Mouse (Mus musculus): ENCODE measurements at regions not wholly inside any gene's neighbourhood (a gene's known extent, or its start where the extent isn't known, plus 50 kb on each side); places are given as distances from the start of the nearest gene placed in this dataset.

DNA sequence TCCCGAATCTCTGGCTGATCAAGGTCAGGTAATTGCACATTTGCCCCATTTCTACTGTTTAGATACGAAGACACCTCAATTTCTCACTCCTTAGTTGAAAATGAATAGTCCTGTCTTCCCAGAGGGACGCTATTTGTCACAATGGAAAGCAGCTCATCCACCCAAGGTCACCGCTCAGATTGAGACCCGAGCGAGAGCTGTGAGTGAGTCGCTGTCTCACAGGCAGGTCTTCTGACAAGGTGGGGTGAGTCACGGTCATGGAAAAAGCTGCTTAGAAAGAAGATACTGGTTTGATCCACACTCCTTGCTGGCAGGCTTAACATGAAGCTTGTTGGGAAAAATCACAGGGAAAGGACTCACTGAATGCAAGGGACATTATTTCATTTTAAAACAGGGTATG is 171.9 kb upstream of the Tgfbr2 start:
- ATAC-seq (replicated peaks; ENCODE audit: low FRiP score, low read depth), result no peak
- Histone ChIP-seq H3K4me1 (replicated peaks; ENCODE audit: insufficient read depth, low read length) (no peaks in the 10 kb centered on the region), H3K27ac (no peak overlapping the region), H3K27me3 (ENCODE audit: insufficient read depth, low read length) (no peaks in the 10 kb centered on the region), H3K9me3 (replicated peaks; ENCODE audit: low read length) (no peaks in the 10 kb centered on the region), H3K4me3 (replicated peaks; ENCODE audit: low read depth, low read length) (no peak overlapping the region), H3K36me3 (ENCODE audit: insufficient read depth, low read length) (no peaks in the 10 kb centered on the region), H3K4me2 (ENCODE audit: low read length) (no peak overlapping the region), H3K9ac (ENCODE audit: low read depth, low read length) (no peak overlapping the region)
- DNase-seq (ENCODE audit: low spot score), result no peak
- TF ChIP-seq CTCF (IDR thresholded peaks at IDR 0.05; ENCODE audit: low read depth), result no peak
- 90% methylated on average over 8 of the region's 8 CpGs for WGBS

DNA sequence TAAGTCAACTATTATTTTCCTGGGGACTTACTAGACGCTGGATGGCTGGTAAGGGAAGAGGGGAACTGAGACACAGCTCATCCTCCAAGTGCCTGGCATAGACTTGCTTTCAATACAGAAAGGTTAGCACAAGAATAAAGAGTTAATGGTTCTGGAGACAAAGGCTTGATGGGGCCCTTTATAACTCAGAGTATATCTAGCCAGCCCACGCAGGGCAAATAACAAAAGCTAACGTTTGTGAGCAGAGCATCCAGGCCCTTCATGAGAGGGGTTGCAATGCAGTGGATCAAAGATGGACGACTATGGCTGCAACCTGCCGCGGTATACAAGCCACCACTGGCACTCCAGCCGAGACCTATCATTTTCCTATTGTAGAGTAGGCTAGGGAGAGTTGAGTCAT is 171.3 kb upstream of the Tgfbr2 start:
- Histone ChIP-seq H3K4me2 (ENCODE audit: low read length) (no peak overlapping the region), H3K27ac (no peak overlapping the region), H3K9me3 (replicated peaks; ENCODE audit: low read length) (no peaks in the 10 kb centered on the region), H3K4me1 (replicated peaks; ENCODE audit: insufficient read depth, low read length) (no peaks in the 10 kb centered on the region), H3K4me3 (replicated peaks; ENCODE audit: low read depth, low read length) (no peak overlapping the region), H3K36me3 (ENCODE audit: insufficient read depth, low read length) (no peaks in the 10 kb centered on the region), H3K9ac (ENCODE audit: low read depth, low read length) (no peak overlapping the region), H3K27me3 (ENCODE audit: insufficient read depth, low read length) (no peaks in the 10 kb centered on the region)
- no peak for TF ChIP-seq CTCF (IDR thresholded peaks at IDR 0.05; ENCODE audit: low read depth)
- ATAC-seq (replicated peaks; ENCODE audit: low FRiP score, low read depth) (no peak), DNase-seq (ENCODE audit: low spot score) (no peak)
- 88% methylated on average over 7 of the region's 7 CpGs for WGBS

DNA sequence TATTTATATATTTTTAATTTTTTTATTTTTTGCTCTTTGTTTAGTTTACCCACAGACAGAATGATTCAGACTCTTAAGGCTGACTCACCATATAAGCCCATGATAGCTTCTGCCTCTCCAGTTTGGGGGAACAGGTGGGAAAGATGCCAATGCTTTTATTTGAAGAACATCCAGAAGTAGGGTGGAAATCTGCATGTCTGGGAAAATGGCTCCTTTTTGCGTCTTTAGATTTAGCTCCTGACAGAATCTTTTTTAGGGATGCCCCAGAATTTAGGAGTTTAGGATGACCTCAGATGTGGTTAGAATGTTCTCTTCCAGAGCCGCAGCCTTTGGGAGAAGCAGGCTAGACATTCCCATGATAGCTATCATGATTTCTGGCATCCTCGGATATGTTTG is 167.9 kb upstream of the Tgfbr2 start:
- no peak for TF ChIP-seq CTCF (IDR thresholded peaks at IDR 0.05; ENCODE audit: low read depth)
- 76% methylated on average over 3 of the region's 3 CpGs for WGBS
- Histone ChIP-seq H3K4me3 (replicated peaks; ENCODE audit: low read depth, low read length) (no peak overlapping the region), H3K36me3 (ENCODE audit: insufficient read depth, low read length) (no peaks in the 10 kb centered on the region), H3K4me1 (replicated peaks; ENCODE audit: insufficient read depth, low read length) (no peaks in the 10 kb centered on the region), H3K9me3 (replicated peaks; ENCODE audit: low read length) (no peaks in the 10 kb centered on the region), H3K9ac (ENCODE audit: low read depth, low read length) (no peak overlapping the region), H3K27ac (no peak overlapping the region), H3K27me3 (ENCODE audit: insufficient read depth, low read length) (no peaks in the 10 kb centered on the region), H3K4me2 (ENCODE audit: low read length) (no peak overlapping the region)
- ATAC-seq (replicated peaks; ENCODE audit: low FRiP score, low read depth) (no peak), DNase-seq (ENCODE audit: low spot score) (no peak)

DNA sequence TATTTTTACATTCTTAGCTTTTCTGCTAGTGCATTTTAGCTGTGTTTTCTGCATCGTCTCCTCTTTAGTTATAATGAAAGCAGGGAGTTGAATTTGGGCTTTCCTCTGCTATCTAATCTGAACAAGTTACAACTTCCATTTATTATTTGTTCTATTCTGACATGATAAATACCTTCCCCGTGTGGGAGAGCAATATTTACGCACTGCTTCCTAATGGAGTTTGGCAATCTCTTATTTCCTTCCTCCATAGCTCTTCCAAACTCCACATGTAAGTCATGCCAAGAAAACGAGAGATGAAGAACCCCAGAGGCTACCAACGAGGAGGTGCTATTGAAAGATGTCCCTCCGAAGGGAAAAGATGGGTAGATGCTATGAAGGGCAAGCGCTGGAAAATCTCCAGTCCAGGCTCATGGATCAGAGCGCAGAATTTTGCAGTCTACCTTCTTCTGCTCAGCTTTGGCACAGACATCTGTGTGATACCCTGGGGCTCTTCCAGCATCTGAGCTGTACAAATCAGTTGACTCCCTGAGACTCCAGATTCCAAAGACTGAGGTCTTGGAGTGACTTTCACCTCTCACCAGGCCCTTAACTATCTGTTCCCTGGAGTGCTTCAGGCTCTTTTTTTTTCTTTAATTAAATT is 167.4 kb upstream of the Tgfbr2 start:
- 49% methylated on average over 8 of the region's 8 CpGs for WGBS
- Histone ChIP-seq H3K27ac (no peak overlapping the region), H3K4me1 (replicated peaks; ENCODE audit: insufficient read depth, low read length) (no peaks in the 10 kb centered on the region), H3K9ac (ENCODE audit: low read depth, low read length) (no peak overlapping the region), H3K36me3 (ENCODE audit: insufficient read depth, low read length) (no peaks in the 10 kb centered on the region), H3K9me3 (replicated peaks; ENCODE audit: low read length) (no peaks in the 10 kb centered on the region), H3K4me2 (ENCODE audit: low read length) (no peak overlapping the region), H3K4me3 (replicated peaks; ENCODE audit: low read depth, low read length) (no peak overlapping the region), H3K27me3 (ENCODE audit: insufficient read depth, low read length) (no peaks in the 10 kb centered on the region)
- TF ChIP-seq CTCF (IDR thresholded peaks at IDR 0.05; ENCODE audit: low read depth), result no peak
- DNase-seq (ENCODE audit: low spot score), result peak; percentile 60
- no peak for ATAC-seq (replicated peaks; ENCODE audit: low FRiP score, low read depth)

DNA sequence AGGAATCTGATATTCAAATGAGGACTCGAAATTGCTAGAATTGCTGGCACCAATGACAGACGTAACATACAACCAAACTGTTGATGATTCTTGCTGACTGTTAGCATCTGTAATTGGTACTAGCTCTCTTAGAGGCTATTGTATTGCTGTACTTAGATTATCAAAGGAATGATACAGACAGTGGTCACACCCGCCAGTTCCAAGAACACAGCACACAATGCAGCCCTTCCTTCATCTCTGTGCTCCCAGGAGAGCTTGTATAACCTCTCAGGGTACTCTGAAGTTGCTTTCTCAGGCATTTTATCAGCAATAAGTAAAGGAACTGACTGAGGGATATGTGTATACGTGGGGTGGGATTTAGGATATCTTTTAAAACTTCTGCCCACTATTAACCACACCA is 166.8 kb upstream of the Tgfbr2 start:
- Histone ChIP-seq H3K36me3 (ENCODE audit: insufficient read depth, low read length) (no peaks in the 10 kb centered on the region), H3K9ac (ENCODE audit: low read depth, low read length) (no peak overlapping the region), H3K27me3 (ENCODE audit: insufficient read depth, low read length) (no peaks in the 10 kb centered on the region), H3K4me2 (ENCODE audit: low read length) (no peak overlapping the region), H3K9me3 (replicated peaks; ENCODE audit: low read length) (no peaks in the 10 kb centered on the region), H3K4me1 (replicated peaks; ENCODE audit: insufficient read depth, low read length) (no peaks in the 10 kb centered on the region), H3K4me3 (replicated peaks; ENCODE audit: low read depth, low read length) (no peak overlapping the region), H3K27ac (no peak overlapping the region)
- DNase-seq (ENCODE audit: low spot score) (no peak), ATAC-seq (replicated peaks; ENCODE audit: low FRiP score, low read depth) (no peak)
- no peak for TF ChIP-seq CTCF (IDR thresholded peaks at IDR 0.05; ENCODE audit: low read depth)
- WGBS, result 74% methylated on average over 4 of the region's 4 CpGs

DNA sequence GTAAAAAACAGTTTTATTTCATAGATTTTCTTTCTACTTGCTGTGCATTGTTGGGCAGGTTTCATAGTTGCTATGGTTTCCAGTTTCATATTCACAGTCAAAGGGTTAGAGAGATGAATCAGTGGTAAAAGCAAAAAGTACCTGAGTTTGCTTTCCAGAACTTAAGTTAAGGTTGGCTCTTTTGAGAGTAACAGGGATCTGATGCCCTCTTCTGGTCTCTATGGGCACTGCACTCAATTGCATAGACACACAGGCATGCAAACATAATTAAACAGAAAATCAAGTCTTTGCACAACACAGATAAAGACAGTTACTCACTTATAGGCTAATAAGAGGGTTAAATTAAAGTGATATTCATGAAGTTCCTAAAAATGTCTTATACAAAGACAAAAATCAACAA is 165.8 kb upstream of the Tgfbr2 start:
- Histone ChIP-seq H3K9ac (ENCODE audit: low read depth, low read length) (no peak overlapping the region), H3K27ac (no peak overlapping the region), H3K27me3 (ENCODE audit: insufficient read depth, low read length) (no peaks in the 10 kb centered on the region), H3K4me3 (replicated peaks; ENCODE audit: low read depth, low read length) (no peak overlapping the region), H3K9me3 (replicated peaks; ENCODE audit: low read length) (no peaks in the 10 kb centered on the region), H3K4me2 (ENCODE audit: low read length) (no peak overlapping the region), H3K4me1 (replicated peaks; ENCODE audit: insufficient read depth, low read length) (no peaks in the 10 kb centered on the region), H3K36me3 (ENCODE audit: insufficient read depth, low read length) (no peaks in the 10 kb centered on the region)
- DNase-seq (ENCODE audit: low spot score), result no peak
- peak; percentile 57 for TF ChIP-seq CTCF (IDR thresholded peaks at IDR 0.05; ENCODE audit: low read depth)
- ATAC-seq (replicated peaks; ENCODE audit: low FRiP score, low read depth), result no peak

DNA sequence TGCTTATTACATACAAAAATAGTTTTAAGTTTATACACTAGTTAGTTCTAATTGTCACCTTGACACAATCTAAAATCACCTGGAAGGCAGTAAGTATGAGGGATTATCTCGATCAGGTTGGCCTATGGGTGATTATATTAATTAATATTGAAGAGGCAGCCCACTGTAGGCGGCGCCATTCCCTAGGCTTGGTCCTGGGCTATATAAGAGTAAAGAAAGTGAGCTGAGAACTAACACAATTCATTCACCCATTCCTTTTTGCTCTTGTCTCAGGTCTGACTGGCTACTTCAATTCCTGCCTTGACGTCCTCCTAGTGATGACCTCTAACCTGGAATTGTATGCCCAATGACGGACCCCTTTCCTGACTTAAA is 163.6 kb upstream of the Tgfbr2 start:
- WGBS, result 92% methylated on average over 5 of the region's 5 CpGs
- no peak overlapping the region for H3K9ac ChIP-seq (ENCODE audit: low read depth, low read length)
- H3K27ac ChIP-seq, result no peak overlapping the region
- no peaks in the 10 kb centered on the region for H3K27me3 ChIP-seq (ENCODE audit: insufficient read depth, low read length)
- DNase-seq (ENCODE audit: low spot score) (no peak), ATAC-seq (replicated peaks; ENCODE audit: low FRiP score, low read depth) (no peak)
- no peak for TF ChIP-seq CTCF (IDR thresholded peaks at IDR 0.05; ENCODE audit: low read depth)
- no peaks in the 10 kb centered on the region for H3K9me3 ChIP-seq (replicated peaks; ENCODE audit: low read length)
- H3K4me1 ChIP-seq (replicated peaks; ENCODE audit: insufficient read depth, low read length), result no peaks in the 10 kb centered on the region
- no peak overlapping the region for H3K4me3 ChIP-seq (replicated peaks; ENCODE audit: low read depth, low read length)
- H3K4me2 ChIP-seq (ENCODE audit: low read length), result no peak overlapping the region
- H3K36me3 ChIP-seq (ENCODE audit: insufficient read depth, low read length), result no peaks in the 10 kb centered on the region
